Mouse (Mus musculus) myocyte (in vitro differentiated cells): ENCODE results near the gene Alg14. TPM values are rescaled to one million over a fixed set of nuclear protein-coding genes. Genes with fewer than 3 reads are reported as not detected.

ENCODE experiments used
- H3K27me3 ChIP-seq: one replicate; pipeline ENCODE4 v1.6.1; 2011; ENCODE audit not compliant: control insufficient read depth, insufficient read depth, insufficient read length
- H3K36me3 ChIP-seq: one replicate; pipeline ENCODE4 v1.6.1; 2011; ENCODE audit not compliant: control insufficient read depth, insufficient read depth
- H3K4me2 ChIP-seq: one replicate; pipeline ENCODE4 v1.6.1; 2011; ENCODE audit warnings: low read depth, control low read depth
- H3K4me3 ChIP-seq: one replicate; pipeline ENCODE4 v1.5.1; 2011; ENCODE audit warnings: mild to moderate bottlenecking, control low read depth, moderate library complexity
- H3K79me2 ChIP-seq: one replicate; pipeline ENCODE4 v1.6.1; 2011; ENCODE audit not compliant: control insufficient read depth, insufficient read depth
- H3ac ChIP-seq: one replicate; pipeline ENCODE4 v1.6.1; 2011; ENCODE audit not compliant: control insufficient read depth, insufficient read length
- CEBPB ChIP-seq: IDR thresholded peaks from 2 replicates; pipeline ENCODE4 v1.6.1; 2011; ENCODE audit warnings: mild to moderate bottlenecking, moderate library complexity; ENCODE audit not compliant: poor library complexity, insufficient read depth, severe bottlenecking
- E2F4 ChIP-seq: IDR thresholded peaks from one replicate; pipeline ENCODE4 v1.6.1; 2011; ENCODE audit warnings: mild to moderate bottlenecking, control low read depth, moderate library complexity; ENCODE audit not compliant: insufficient read depth
- MAX ChIP-seq: IDR thresholded peaks from one replicate; pipeline ENCODE4 v1.6.1; 2011; ENCODE audit warnings: low read depth, mild to moderate bottlenecking, control low read depth
- MYOD1 ChIP-seq, 3 experiments: IDR thresholded peaks; one replicate each; pipeline ENCODE4 v1.6.1; 2011; ENCODE audit warnings: control low read depth in 2 of 3, low read depth in 2 of 3, mild to moderate bottlenecking in 2 of 3, moderate library complexity in 1 of 3; ENCODE audit not compliant: insufficient read length in 2 of 3, control insufficient read depth in 1 of 3
- MYOG ChIP-seq, 3 experiments: IDR thresholded peaks; one replicate each; pipeline ENCODE4 v1.6.1; 2011; ENCODE audit warnings: control low read depth in 2 of 3, low read depth in 2 of 3, mild to moderate bottlenecking in 2 of 3; ENCODE audit not compliant: insufficient read length in 2 of 3, control insufficient read depth in 1 of 3, insufficient read depth in 1 of 3
- POLR2A ChIP-seq: IDR thresholded peaks from one replicate; pipeline ENCODE4 v1.6.1; 2011; ENCODE audit warnings: low read depth, mild to moderate bottlenecking, control low read depth, moderate library complexity; ENCODE audit not compliant: insufficient read length
- POLR2AphosphoS2 ChIP-seq: IDR thresholded peaks from one replicate; pipeline ENCODE4 v1.6.1; 2011; ENCODE audit warnings: low read depth, control low read depth; ENCODE audit not compliant: insufficient read length
- REST ChIP-seq: IDR thresholded peaks from one replicate; pipeline ENCODE4 v1.6.1; 2011; ENCODE audit warnings: mild to moderate bottlenecking, control low read depth, moderate library complexity; ENCODE audit not compliant: insufficient read depth, insufficient read length
- SRF ChIP-seq: IDR thresholded peaks from one replicate; pipeline ENCODE4 v1.6.1; 2011; ENCODE audit warnings: low read depth; ENCODE audit not compliant: control insufficient read depth, insufficient read length
- TCF12 ChIP-seq: IDR thresholded peaks from one replicate; pipeline ENCODE4 v1.6.1; 2011; ENCODE audit warnings: mild to moderate bottlenecking, control low read depth; ENCODE audit not compliant: poor library complexity, insufficient read depth, severe bottlenecking
- TCF3 ChIP-seq: IDR thresholded peaks from one replicate; pipeline ENCODE4 v1.6.1; 2011; ENCODE audit warnings: low read depth, control low read depth; ENCODE audit not compliant: insufficient read length
- USF1 ChIP-seq: IDR thresholded peaks from one replicate; pipeline ENCODE4 v1.6.1; 2011; ENCODE audit warnings: low read depth, mild to moderate bottlenecking, control low read depth, moderate library complexity
- polyA plus RNA-seq: library from polyadenylated mRNA; unstranded; fragments of >200 nt; fragmentation: generic; extraction: Trizol; gene quantifications from one replicate; pipeline ENCODE4 v1.2.1, GENCODE M21; 2012; ENCODE audit warnings: missing spikeins

Gene Alg14
- polyA plus RNA-seq, 1 experiment = 14.8 TPM

DNA sequence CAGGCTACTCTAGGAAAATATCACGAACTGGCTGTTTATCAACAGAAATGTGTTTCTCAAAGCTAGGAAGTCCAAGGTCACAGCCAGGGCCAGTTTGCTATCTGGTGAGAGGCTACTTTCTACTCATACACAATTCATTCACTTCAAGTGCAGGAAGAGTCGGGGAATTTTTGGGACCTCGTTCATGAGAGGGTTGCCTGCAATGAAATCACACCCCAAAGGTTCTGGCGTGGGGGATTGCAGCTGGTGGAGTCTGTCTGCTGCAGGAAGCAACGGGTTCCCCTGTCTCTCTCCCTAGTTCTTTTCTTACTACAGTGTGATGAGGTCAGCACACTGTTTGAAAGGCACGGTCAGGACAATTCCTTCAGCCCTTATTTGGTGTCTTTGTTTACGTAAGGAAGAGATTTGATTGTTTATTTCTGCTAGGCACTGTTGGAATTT lies 48.8 kb downstream of the Alg14 start:
- H3K27me3 ChIP-seq = no peaks in the 10 kb centered on the region
- no peaks in the 10 kb centered on the region for H3K36me3 ChIP-seq
- no peak overlapping the region for H3ac ChIP-seq
- H3K4me3 ChIP-seq = no peak overlapping the region
- no peaks in the 10 kb centered on the region for H3K79me2 ChIP-seq
- TF ChIP-seq TCF12 (peak; percentile 7), MYOD1 (IDR thresholded peaks at IDR 0.05; ENCODE audit: control insufficient read depth in 1 of 3, insufficient read length in 2 of 3, low read depth in 2 of 3) (peak; percentile 45 to 79 (median 70)), MYOG (IDR thresholded peaks at IDR 0.05; ENCODE audit: control insufficient read depth in 1 of 3, insufficient read depth in 1 of 3, insufficient read length in 2 of 3, low read depth in 2 of 3) (no peak)
- no peak overlapping the region for H3K4me2 ChIP-seq

DNA sequence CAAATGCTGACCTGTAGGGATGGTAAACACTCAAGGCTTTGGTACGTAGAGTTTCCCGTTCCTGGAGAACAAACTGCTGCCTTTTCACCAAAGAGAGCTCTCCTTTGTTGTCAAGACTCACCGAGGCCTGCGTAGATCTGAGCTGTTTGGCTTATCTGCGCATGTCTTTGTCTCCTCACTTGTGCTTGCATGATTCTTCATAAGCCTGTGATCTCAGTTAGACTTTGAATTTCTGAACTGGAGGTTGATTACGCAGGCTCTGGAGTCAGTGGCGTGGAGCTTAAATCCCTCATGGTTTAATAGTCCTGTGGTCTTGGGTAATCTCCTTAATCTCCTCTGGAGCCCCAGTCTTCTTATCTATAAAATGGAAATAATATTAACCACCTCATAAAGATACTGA lies 51.7 kb downstream of the Alg14 start:
- H3K36me3 ChIP-seq = no peaks in the 10 kb centered on the region
- no peak for TF ChIP-seq MAX
- no peak for TF ChIP-seq TCF3
- no peak overlapping the region for H3ac ChIP-seq
- H3K4me3 ChIP-seq = no peak overlapping the region
- H3K4me2 ChIP-seq = no peak overlapping the region
- H3K27me3 ChIP-seq = no peaks in the 10 kb centered on the region
- H3K79me2 ChIP-seq = no peaks in the 10 kb centered on the region

DNA sequence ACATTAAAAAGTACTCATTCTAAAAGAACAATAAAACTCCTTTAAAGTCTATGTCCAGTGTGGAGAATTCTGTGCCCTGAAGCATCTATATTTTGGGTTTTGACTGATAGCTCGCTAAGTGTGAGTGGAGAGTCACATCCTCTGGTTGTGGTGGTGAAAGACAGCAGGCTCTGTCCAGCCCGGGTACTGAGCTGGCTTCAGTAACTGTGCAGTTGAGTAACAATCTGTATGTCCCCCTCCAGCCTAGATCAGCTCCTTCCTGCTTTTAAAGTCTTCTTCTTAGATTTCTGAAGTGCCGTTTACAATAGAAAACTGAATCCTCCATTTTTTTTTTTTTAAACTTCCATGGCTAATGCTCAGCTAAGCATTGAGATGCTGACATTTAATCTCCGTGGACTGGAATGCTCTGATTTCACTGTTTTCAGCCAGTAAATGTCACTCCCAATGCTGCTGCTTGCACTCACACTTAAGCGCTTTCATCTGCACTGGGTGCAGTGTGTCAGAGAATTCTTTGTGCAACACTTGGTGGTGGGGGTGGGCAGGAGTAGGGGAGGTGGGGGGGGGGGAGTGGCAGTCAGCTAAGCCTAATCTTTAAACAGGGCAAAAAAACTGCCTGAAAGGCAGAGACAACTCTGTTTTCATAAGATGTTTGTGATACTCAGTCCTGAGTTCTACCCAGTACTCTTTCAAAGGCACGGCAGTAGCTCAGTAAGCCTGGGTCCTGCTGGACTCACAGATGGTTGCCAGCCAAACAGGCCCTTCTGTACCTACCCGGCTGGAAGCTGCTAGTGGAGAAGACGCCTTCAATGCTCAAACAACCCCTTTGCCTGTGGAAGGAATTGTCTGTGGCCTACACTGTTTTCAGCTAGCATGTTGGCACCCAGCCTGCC lies 52.7 kb downstream of the Alg14 start:
- Histone ChIP-seq H3ac (no peak overlapping the region), H3K36me3 (no peaks in the 10 kb centered on the region), H3K27me3 (no peaks in the 10 kb centered on the region), H3K4me2 (no peak overlapping the region), H3K79me2 (no peaks in the 10 kb centered on the region), H3K4me3 (no peak overlapping the region)
- TF ChIP-seq E2F4 (no peak), SRF (no peak), MYOG (IDR thresholded peaks at IDR 0.05; ENCODE audit: control insufficient read depth in 1 of 3, insufficient read depth in 1 of 3, insufficient read length in 2 of 3, low read depth in 2 of 3) (no peak), POLR2AphosphoS2 (no peak), CEBPB (no peak), TCF3 (no peak), MAX (no peak), USF1 (no peak), MYOD1 (IDR thresholded peaks at IDR 0.05; ENCODE audit: control insufficient read depth in 1 of 3, insufficient read length in 2 of 3, low read depth in 2 of 3) (no peak), POLR2A (no peak), REST (no peak), TCF12 (no peak)

DNA sequence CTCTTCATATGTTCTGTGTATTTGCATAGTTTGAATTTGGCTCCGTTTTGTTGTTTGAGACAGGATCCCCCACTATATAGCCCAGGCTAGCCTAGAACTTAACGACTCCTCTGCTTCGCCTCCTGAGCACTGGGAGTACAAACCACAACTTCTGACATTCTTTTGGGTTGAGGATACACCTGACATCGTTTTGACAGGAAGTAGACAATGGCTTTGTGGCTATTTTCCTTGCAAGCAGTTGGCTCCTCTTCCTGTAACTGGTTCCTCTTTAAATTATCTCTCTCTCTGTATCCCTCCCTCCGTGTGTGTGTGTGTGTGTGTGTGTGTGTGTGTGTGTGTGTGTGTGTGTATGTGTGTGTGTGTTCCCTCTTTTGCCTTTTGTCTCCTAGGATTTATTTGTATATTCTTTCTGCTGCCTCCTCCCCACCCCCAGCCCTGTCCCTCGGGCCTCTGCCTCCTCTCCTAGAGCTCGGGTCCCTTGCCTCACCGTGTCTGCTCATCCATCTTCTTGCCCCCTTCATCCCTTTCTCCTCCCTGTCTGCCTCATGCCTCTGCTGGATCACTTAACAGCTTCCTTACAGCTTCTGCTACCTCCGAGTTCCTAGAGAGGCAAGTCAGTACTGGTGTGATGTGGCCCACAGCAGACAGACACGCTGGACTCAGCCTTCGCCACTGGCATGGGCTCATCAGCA lies 53.5 kb downstream of the Alg14 start:
- H3ac ChIP-seq = no peak overlapping the region
- TF ChIP-seq CEBPB (no peak), TCF3 (no peak), POLR2A (no peak), MYOD1 (IDR thresholded peaks at IDR 0.05; ENCODE audit: control insufficient read depth in 1 of 3, insufficient read length in 2 of 3, low read depth in 2 of 3) (no peak), SRF (no peak), E2F4 (no peak), TCF12 (no peak), REST (no peak), MAX (no peak), POLR2AphosphoS2 (no peak), USF1 (no peak), MYOG (IDR thresholded peaks at IDR 0.05; ENCODE audit: control insufficient read depth in 1 of 3, insufficient read depth in 1 of 3, insufficient read length in 2 of 3, low read depth in 2 of 3) (no peak)

DNA sequence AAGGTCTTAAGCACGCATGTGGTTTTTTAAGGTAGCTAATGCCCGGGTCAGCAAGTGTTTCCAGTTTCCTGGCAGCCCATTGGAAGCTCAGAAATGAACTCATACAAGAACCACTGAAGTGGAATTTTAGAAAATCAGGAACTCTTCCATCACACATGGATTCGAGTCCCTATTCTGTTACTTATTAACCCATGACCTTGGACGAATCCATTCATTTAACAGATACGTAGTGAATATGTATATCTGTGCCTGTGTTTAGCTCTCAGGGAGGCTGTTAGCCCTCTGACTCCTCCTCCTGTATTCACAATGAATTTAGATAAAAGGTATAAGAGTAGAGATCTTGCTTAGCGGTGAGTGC lies 54.0 kb downstream of the Alg14 start:
- Histone ChIP-seq H3K27me3 (no peaks in the 10 kb centered on the region), H3K4me2 (no peak overlapping the region), H3K4me3 (no peak overlapping the region), H3K36me3 (no peaks in the 10 kb centered on the region), H3K79me2 (no peaks in the 10 kb centered on the region), H3ac (no peak overlapping the region)
- TF ChIP-seq CEBPB = no peak
- no peak for TF ChIP-seq SRF

More for the DNA sequence above, 53.5 kb downstream of the Alg14 start:
- Histone ChIP-seq H3K79me2 (no peaks in the 10 kb centered on the region), H3K4me3 (no peak overlapping the region), H3K4me2 (no peak overlapping the region), H3K27me3 (no peaks in the 10 kb centered on the region), H3K36me3 (no peaks in the 10 kb centered on the region)
